Mouse (Mus musculus): ENCODE data around the gene Opcml.

DNA sequence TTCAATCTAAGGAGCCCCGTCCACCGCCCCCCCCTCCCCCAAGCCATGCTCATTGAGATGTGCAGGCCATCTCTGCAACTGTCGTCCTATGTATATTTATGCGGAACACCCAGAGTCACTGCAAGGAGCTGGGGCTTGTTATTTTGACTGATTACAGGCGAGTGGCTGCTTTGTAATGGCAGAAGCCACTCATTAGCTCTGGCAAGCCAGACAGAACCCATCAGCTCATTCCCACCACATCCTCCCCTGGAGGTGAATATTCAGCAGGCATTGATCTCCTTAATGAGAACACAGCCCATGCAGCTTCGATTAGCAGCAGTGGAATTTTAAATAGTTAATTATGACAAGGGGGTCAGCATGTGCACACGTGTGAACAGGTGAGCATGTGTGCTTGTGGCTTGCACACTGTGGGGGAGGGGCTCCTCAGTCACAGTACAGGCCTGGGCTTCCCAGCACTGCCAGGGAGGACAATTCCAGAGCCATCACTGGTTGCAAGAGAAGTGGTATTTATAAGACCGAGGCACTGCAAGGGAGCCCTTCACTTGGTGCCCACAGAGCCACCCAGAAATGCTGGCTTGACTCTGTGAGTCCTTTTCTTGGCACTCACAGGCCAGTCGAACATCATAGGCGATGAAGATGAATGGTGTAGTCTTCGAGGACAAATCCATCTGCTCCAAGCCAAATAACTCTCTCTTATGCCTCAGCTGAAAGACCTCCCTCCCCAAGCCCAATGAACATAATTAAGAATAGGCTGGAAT lies 516.0 kb downstream of the Opcml start:
- TF ChIP-seq CTCF (IDR thresholded peaks at IDR 0.05; ENCODE audit: borderline replicate concordance, insufficient read depth, low read depth, low read length) (no peak), POLR2A (IDR thresholded peaks at IDR 0.05; ENCODE audit: borderline replicate concordance, insufficient read depth, low read length) (no peak)

Measured in cerebellum, adult 2 months (tissue).